ENCODE assay signal across 31 mouse cellular contexts in genomic region chr10:78607602-78608001, GRCm38 (mm10). TPM values are rescaled to one million over a fixed set of nuclear protein-coding genes. Genes with fewer than 3 reads are reported as not detected.
"Had no signal": no experiment of that assay in that cellular context is flagged by ENCODE, and none has a peak within 500 bp of the region (broad histone marks: within the 10 kb centered on the region; RNA-seq: fewer than 3 reads in every experiment).

No protein-coding gene starts in this region.

- H3K27me3 ChIP-seq: kidney, embryonic 15.5 days; lung, embryonic 15.5 days had no signal

- H3K9ac ChIP-seq: kidney, embryonic 15.5 days; liver, embryonic 15.5 days; lung, embryonic 15.5 days had no signal

- H3K27ac ChIP-seq: kidney, embryonic 15.5 days; left cerebral cortex, adult 2 months; liver, embryonic 15.5 days; lung, embryonic 15.5 days had no signal

- DNase-seq: kidney, postnatal 10 days; kidney, postnatal 36 days; layer of hippocampus, postnatal 36 days; lung, adult 18-20 months; lung, postnatal 10 days; lung, postnatal 4 days; midbrain, embryonic 14.5 days; thymus, adult 18-20 months; thymus, postnatal 36 days had no signal

- H3K4me3 ChIP-seq: kidney, embryonic 15.5 days; left cerebral cortex, adult 2 months; liver, embryonic 15.5 days; lung, embryonic 15.5 days had no signal

- H3K4me1 ChIP-seq: kidney, embryonic 15.5 days; liver, embryonic 15.5 days; lung, embryonic 15.5 days had no signal

- H3K4me2 ChIP-seq: kidney, embryonic 15.5 days; liver, embryonic 11.5 days; liver, embryonic 15.5 days; lung, embryonic 15.5 days; midbrain, embryonic 11.5 days had no signal

- H3K36me3 ChIP-seq: kidney, embryonic 15.5 days; liver, embryonic 15.5 days; lung, embryonic 15.5 days had no signal

- H3K9me3 ChIP-seq: kidney, embryonic 15.5 days; liver, embryonic 15.5 days; lung, embryonic 15.5 days had no signal

RNA-seq across cellular contexts. Expression of gene Olfr1357, which starts 10.3 kb away (rescaled TPM):
- total RNA-seq: layer of hippocampus, adult 8-10 months; layer of hippocampus, postnatal 10 days; layer of hippocampus, postnatal 36 days; left cerebral cortex, adult 2 months; left cerebral cortex, postnatal 10 days; left cerebral cortex, postnatal 36 days; megakaryocyte progenitor cell, adult 5-6 weeks; megakaryocyte-erythroid progenitor cell, adult 5-6 weeks; midbrain, postnatal 0 days had no signal
- polyA plus RNA-seq: kidney, embryonic 15.5 days; limb, embryonic 11.5 days; limb, embryonic 14.5 days; liver, embryonic 11.5 days; liver, embryonic 15.5 days; lung, embryonic 15.5 days; midbrain, embryonic 11.5 days; midbrain, embryonic 14.5 days; midbrain, postnatal 0 days; neural tube, embryonic 11.5 days; neural tube, embryonic 14.5 days; small intestine, adult 2 months; spleen, adult 2 months; stomach, embryonic 16.5 days; testis, adult 2 months; urinary bladder, adult 2 months had no signal

RNA-seq across cellular contexts. Expression of gene Syde1, which starts 15.8 kb away (rescaled TPM):
- total RNA-seq: megakaryocyte-erythroid progenitor cell, adult 5-6 weeks had no signal
